Mouse (Mus musculus): ENCODE measurements around the gene Hectd4.

Gene Hectd4

GRCm38 (mm10) chr5:121395621-121396020 lies 175.6 kb downstream of the Hectd4 start:
- DNase-seq (ENCODE audit: low read depth) = no peak

DNA sequence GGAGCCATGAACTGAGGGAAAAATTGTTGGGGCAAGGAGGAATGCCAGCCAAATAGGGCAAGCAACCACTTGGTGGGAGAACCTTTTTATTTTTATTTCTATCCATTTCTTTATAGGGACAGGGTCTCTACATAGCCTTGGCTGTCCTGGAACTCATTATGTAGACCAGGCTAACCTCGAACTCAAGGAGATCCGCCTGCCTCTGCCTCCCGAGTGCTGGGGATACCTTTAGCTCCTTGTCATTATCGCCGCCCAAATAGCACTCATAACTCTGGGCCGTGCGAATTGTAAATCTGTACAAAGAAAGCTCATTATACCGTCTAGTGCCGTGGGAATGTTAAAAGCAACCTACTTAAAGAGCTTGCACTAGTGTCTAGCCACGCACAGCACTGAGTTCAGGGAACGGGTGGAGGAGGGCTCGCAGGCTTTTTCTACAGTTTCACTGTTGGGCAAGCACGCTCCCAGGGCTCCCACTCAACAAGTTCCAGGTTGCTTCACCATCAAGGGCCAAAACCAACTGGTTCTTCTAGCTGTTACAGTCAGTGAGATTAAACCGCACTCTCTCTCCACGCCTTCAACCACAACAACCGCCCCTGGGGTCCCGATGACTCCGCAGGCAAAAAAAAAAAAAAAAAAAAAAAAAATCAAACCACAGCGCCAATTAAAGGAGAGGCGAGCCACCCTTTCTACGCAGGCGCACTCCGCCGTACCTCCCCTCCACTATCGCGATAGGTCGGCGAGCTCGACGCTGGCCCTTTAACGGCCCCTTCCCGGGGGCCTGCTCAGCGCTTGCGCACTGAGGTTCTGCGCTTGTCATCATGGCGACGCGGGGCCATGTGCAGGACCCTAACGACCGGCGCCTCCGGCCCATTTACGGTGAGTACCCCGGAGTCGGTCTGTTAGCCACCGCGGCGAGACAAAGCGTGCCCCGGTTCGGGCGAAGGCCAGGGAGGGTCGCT lies 177.4 kb downstream of the Hectd4 start, which contains the start of gene Naa25:
Gene Naa25 (plus strand): TSS at position 750 of the 959 bp plus-strand sequence.
- peak; percentile 99 for DNase-seq (ENCODE audit: low read depth)

- peak; percentile 26 for DNase-seq (ENCODE audit: low read depth)
Measured at GRCm38 (mm10) chr5:121398146-121398964, 178.3 kb downstream of the Hectd4 start.

GRCm38 (mm10) chr5:121398965-121399462 lies 179.0 kb downstream of the Hectd4 start:
- no peak for DNase-seq (ENCODE audit: low read depth)

GRCm38 (mm10) chr5:121399540-121399939 lies 179.5 kb downstream of the Hectd4 start:
- DNase-seq (ENCODE audit: low read depth) = peak; percentile 61

- DNase-seq (ENCODE audit: low read depth) = no peak
Measured at GRCm38 (mm10) chr5:121400064-121400463, 180.0 kb downstream of the Hectd4 start.

- DNase-seq (ENCODE audit: low read depth) = no peak
Measured at GRCm38 (mm10) chr5:121400849-121401248, 180.8 kb downstream of the Hectd4 start.

DNA sequence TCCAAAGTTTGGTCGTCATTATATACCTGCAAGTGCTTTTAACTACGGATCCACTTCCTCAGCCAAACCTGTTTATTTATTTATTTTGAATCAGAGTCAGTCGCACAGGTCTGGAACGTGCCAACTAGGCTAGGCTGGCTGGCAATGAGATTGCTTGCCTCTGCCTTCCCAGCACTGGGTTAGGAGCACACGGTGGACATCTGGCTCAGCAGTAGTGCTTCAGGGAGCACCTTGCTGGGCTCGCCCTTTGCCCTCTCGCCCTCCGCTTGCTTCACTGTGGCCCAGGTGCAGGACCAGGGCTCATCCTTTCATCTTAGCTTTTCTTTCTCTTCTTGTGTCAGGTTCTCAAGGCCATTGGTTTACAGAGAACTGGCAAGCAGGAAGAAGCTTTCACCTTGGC lies 187.8 kb downstream of the Hectd4 start:
- no peak for DNase-seq (ENCODE audit: low read depth)

GRCm38 (mm10) chr5:121410975-121411374 lies 191.0 kb downstream of the Hectd4 start:
- no peak for DNase-seq (ENCODE audit: low read depth)

All from NIH3T3 (cell line).